Mouse (Mus musculus): ENCODE measurements at regions not wholly inside any gene's neighbourhood (a gene's known extent, or its start where the extent isn't known, plus 50 kb on each side); places are given as distances from the start of the nearest gene placed in this dataset.

DNA sequence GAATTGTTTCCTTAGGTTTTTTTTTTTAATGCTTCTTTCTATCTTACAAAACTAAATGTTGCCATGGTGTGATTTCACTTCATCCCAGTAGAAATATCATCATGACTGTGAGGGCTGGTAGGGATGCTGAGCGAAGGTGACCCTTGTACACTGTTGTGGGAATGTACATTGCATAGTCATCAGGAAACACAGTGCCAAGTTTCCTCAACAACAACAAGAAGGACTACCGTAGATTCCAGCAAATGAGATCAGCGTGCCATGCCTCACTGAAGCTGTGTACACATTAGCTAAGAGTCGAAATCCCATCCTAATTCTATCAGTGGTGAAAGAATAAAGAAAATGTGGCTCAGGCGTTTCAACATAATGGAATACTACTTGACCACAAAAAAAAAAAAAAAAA lies 57.1 kb upstream of the Cep78 start:
- TF ChIP-seq POLR2A (IDR thresholded peaks at IDR 0.05; ENCODE audit: low read depth, low read length), result no peak
- TF ChIP-seq CTCF (IDR thresholded peaks at IDR 0.05; ENCODE audit: borderline replicate concordance, insufficient read depth, low read length), result no peak

All from embryonic fibroblast, embryonic 13.5 days (primary cell).